Mouse (Mus musculus): ENCODE results near the gene Gabbr2. TPM values are rescaled to one million over a fixed set of nuclear protein-coding genes. Genes with fewer than 3 reads are reported as not detected.

Gabbr2 gene
- polyA plus RNA-seq, 1 experiment from 2014 or later, result 13.3 TPM

DNA sequence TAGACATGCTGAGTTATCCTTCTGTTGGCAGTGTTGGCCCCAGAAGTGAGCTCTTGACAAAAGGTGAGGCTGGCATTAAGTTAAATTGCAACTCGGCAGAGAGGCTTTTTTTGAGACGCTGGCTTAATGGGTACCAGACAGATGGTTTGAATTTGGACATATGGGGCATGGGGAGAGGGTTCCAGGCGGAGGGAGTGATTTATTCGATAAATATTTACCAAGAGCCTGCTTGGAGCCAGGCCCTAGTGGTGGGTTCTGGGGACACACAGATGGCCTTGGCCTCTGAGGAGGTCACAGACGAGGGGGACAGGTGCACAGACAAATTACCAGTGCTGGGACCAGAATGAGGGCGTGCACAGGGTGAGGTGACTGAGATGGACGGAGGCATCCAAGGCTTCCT lies 282.2 kb downstream of the Gabbr2 start:
- Histone ChIP-seq H3K27me3 (replicated peaks; ENCODE audit: control insufficient read depth, insufficient read depth, low read length) (no peaks in the 10 kb centered on the region), H3K27ac (ENCODE audit: low read depth, low read length) (no peak overlapping the region; the same call in 1 of the 2 replicates), H3K4me3 (ENCODE audit: low read length) (no peak overlapping the region), H3K36me3 (ENCODE audit: control insufficient read depth, insufficient read depth, low read length) (0 out of 2 replicates have a peak, but pooled peaks cover 3% of the 10 kb centered on the region), H3K9me3 (ENCODE audit: control insufficient read depth, low read length) (no peaks in the 10 kb centered on the region), H3K4me2 (ENCODE audit: low read length) (no peak overlapping the region), H3K4me1 (ENCODE audit: control insufficient read depth, insufficient read depth, low read depth, low read length) (peaks cover 12% of the 10 kb centered on the region; the same call in 1 of the 2 replicates), H3K9ac (ENCODE audit: low read depth, low read length) (no peak overlapping the region)
- WGBS, result 63% methylated on average over 7 of the region's 7 CpGs
- ATAC-seq, result 0 out of 2 replicates have a peak, but pooled peaks have one; percentile 22

DNA sequence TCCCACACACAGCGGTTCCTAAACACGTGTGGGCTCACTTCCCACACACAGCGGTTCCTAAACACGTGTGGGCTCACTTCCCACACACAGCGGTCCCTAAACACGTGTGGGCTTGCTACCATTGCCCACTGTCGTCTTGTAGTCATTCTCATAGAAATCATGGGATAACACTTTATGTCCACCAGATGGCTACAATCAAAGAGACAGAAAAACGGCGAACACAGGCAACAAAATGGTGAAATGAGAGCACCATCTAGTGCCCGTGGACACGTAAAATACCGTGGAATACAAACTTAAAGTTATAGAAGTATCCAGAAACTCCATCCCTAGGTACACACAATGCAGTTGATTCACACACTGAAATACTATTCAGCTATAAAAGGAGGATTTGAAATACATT lies 285.9 kb downstream of the Gabbr2 start:
- no peaks in the 10 kb centered on the region for H3K9me3 ChIP-seq (ENCODE audit: control insufficient read depth, low read length)
- no peak overlapping the region for H3K9ac ChIP-seq (ENCODE audit: low read depth, low read length)
- no peaks in the 10 kb centered on the region for H3K36me3 ChIP-seq (ENCODE audit: control insufficient read depth, insufficient read depth, low read length)
- no peak overlapping the region for H3K4me2 ChIP-seq (ENCODE audit: low read length)
- H3K4me1 ChIP-seq (ENCODE audit: control insufficient read depth, insufficient read depth, low read depth, low read length), result peaks cover 8% of the 10 kb centered on the region; the same call in 1 of the 2 replicates
- no peak overlapping the region for H3K27ac ChIP-seq (ENCODE audit: low read depth, low read length)
- no peak overlapping the region for H3K4me3 ChIP-seq (ENCODE audit: low read length)
- WGBS, result 78% methylated on average over 12 of the region's 12 CpGs
- H3K27me3 ChIP-seq (replicated peaks; ENCODE audit: control insufficient read depth, insufficient read depth, low read length), result no peaks in the 10 kb centered on the region
- ATAC-seq, result no peak

DNA sequence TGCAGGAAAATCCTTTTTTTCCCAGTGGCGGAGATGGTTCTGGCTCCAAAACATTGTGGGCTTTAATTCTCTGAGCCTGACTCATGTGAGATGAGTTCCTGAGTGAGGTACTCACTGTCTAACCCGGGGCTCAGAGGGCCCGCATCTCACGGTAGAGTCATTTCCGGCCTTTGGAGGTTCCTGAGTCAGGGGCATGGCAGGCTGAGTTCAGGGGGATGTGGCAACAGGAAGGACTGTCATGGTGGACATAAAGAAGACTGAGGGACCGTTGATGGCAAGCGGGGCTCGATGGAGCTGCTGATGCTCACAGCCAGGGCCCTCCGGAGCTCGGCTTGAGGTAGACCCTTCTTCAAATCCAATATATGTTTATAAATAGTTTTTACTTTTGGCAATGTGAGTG lies 288.5 kb downstream of the Gabbr2 start:
- Histone ChIP-seq H3K9me3 (ENCODE audit: control insufficient read depth, low read length) (no peaks in the 10 kb centered on the region), H3K4me1 (ENCODE audit: control insufficient read depth, insufficient read depth, low read depth, low read length) (peaks cover 4% of the 10 kb centered on the region; the same call in 1 of the 2 replicates), H3K4me2 (ENCODE audit: low read length) (no peak overlapping the region), H3K9ac (ENCODE audit: low read depth, low read length) (no peak overlapping the region), H3K4me3 (ENCODE audit: low read length) (no peak overlapping the region), H3K36me3 (ENCODE audit: control insufficient read depth, insufficient read depth, low read length) (no peaks in the 10 kb centered on the region), H3K27ac (ENCODE audit: low read depth, low read length) (no peak overlapping the region), H3K27me3 (replicated peaks; ENCODE audit: control insufficient read depth, insufficient read depth, low read length) (no peaks in the 10 kb centered on the region)
- no peak for ATAC-seq
- 99% methylated on average over 10 of the region's 10 CpGs for WGBS

DNA sequence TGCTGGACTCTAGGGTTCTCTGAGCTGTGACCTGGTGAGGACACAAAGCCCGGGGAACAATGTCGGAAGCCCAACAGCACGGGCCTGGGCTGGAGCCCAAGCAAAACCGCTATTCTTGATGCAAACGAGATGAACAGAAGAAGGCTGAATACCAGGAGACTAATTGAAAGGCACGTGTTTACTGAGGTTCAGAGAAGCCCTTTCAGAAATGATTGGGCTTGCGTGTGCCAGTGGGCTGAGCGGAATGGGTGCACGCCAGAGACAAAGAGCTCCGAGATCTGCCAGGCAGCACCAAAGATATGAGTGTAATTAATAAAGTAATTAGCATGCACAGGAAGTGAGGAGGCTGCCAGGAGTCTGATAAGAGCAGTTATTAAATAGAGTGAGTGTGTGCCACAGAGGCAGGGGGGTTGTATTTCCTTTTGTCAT lies 291.4 kb downstream of the Gabbr2 start:
- H3K27me3 ChIP-seq (replicated peaks; ENCODE audit: control insufficient read depth, insufficient read depth, low read length), result no peaks in the 10 kb centered on the region
- H3K9me3 ChIP-seq (ENCODE audit: control insufficient read depth, low read length), result no peaks in the 10 kb centered on the region
- no peak overlapping the region for H3K9ac ChIP-seq (ENCODE audit: low read depth, low read length)
- H3K4me3 ChIP-seq (ENCODE audit: low read length), result no peak overlapping the region
- H3K4me2 ChIP-seq (ENCODE audit: low read length), result no peak overlapping the region
- ATAC-seq, result peak; percentile 25; the same call in 1 of the 2 replicates
- H3K36me3 ChIP-seq (ENCODE audit: control insufficient read depth, insufficient read depth, low read length), result no peaks in the 10 kb centered on the region
- peaks cover 4% of the 10 kb centered on the region; the same call in 1 of the 2 replicates for H3K4me1 ChIP-seq (ENCODE audit: control insufficient read depth, insufficient read depth, low read depth, low read length)
- no peak overlapping the region for H3K27ac ChIP-seq (ENCODE audit: low read depth, low read length)
- WGBS, result 41% methylated on average over 10 of the region's 10 CpGs

DNA sequence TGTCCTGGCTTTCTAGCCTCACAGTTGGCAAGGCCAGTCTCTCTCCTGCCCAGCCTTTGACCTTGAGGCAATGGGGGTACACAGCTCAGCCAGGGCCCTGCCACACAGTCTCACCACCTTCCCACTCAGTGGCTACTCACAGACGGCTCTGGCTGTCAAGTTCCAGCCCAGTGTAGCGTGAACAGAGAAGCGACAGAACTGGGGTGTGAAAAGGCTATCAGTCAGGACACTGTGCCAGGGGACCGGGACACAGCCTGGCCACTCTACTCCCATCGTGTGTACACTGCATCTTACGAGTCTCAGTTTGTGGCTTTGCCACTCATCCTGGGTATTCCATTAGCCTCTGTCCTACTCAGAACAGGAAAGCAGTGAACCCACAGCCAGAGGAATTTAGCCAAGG lies 295.2 kb downstream of the Gabbr2 start:
- Histone ChIP-seq H3K9ac (ENCODE audit: low read depth, low read length) (no peak overlapping the region), H3K4me2 (ENCODE audit: low read length) (no peak overlapping the region), H3K27me3 (replicated peaks; ENCODE audit: control insufficient read depth, insufficient read depth, low read length) (no peaks in the 10 kb centered on the region), H3K9me3 (ENCODE audit: control insufficient read depth, low read length) (no peaks in the 10 kb centered on the region), H3K36me3 (ENCODE audit: control insufficient read depth, insufficient read depth, low read length) (no peaks in the 10 kb centered on the region), H3K27ac (ENCODE audit: low read depth, low read length) (no peak overlapping the region), H3K4me3 (ENCODE audit: low read length) (no peak overlapping the region), H3K4me1 (ENCODE audit: control insufficient read depth, insufficient read depth, low read depth, low read length) (peaks cover 4% of the 10 kb centered on the region; the same call in 1 of the 2 replicates)
- WGBS, result 57% methylated on average over 6 of the region's 6 CpGs
- ATAC-seq, result no peak

DNA sequence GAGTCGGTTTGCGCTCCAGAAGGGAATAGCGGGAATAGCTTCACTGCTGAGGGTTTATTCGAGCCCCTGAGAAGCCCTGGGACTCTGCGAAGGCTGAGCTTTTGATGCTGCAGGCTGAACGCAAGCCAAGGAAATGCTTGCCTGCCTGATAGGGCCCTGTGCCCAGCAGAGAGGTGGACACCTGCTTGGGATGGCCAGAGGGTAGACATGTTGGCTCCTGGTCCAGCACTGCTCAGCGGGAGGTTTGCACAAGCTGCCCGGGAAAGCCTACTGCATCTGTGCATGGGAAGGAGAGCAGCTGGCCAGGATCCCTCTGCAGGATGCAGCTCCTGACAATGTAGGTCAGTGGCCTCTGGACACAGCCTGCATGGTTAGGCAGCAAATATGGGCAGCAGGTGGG lies 301.1 kb downstream of the Gabbr2 start:
- Histone ChIP-seq H3K36me3 (ENCODE audit: control insufficient read depth, insufficient read depth, low read length) (no peaks in the 10 kb centered on the region), H3K9me3 (ENCODE audit: control insufficient read depth, low read length) (no peaks in the 10 kb centered on the region), H3K27ac (ENCODE audit: low read depth, low read length) (no peak overlapping the region), H3K4me1 (ENCODE audit: control insufficient read depth, insufficient read depth, low read depth, low read length) (peaks cover 5% of the 10 kb centered on the region; the same call in 1 of the 2 replicates), H3K4me2 (ENCODE audit: low read length) (no peak overlapping the region), H3K4me3 (ENCODE audit: low read length) (no peak overlapping the region), H3K9ac (ENCODE audit: low read depth, low read length) (no peak overlapping the region), H3K27me3 (replicated peaks; ENCODE audit: control insufficient read depth, insufficient read depth, low read length) (no peaks in the 10 kb centered on the region)
- 0 out of 2 replicates have a peak, but pooled peaks have one; percentile 32 for ATAC-seq
- 66% methylated on average over 8 of the region's 8 CpGs for WGBS

DNA sequence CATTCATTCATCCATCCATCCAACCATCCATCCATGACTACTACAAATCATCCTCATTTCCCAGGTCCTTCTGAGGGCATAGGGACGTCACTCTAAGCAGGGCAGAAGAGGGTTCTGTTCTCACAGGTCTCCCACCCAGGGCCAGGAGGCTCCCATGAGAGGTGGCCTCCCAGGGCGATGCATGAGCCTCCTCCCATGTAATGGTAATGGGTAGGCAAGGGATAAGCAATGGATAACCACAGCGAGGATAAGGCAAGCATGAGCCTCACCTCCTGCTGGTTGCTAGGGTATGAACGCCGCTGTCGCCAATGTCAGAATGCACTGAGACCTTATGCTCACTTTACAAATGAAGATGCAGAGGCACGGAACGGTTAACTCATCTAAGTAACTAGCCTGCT lies 301.7 kb downstream of the Gabbr2 start:
- Histone ChIP-seq H3K4me1 (ENCODE audit: control insufficient read depth, insufficient read depth, low read depth, low read length) (peaks cover 5% of the 10 kb centered on the region; the same call in 1 of the 2 replicates), H3K36me3 (ENCODE audit: control insufficient read depth, insufficient read depth, low read length) (no peaks in the 10 kb centered on the region), H3K9me3 (ENCODE audit: control insufficient read depth, low read length) (no peaks in the 10 kb centered on the region), H3K4me3 (ENCODE audit: low read length) (no peak overlapping the region), H3K4me2 (ENCODE audit: low read length) (no peak overlapping the region), H3K27me3 (replicated peaks; ENCODE audit: control insufficient read depth, insufficient read depth, low read length) (no peaks in the 10 kb centered on the region), H3K27ac (ENCODE audit: low read depth, low read length) (peak overlapping the region; percentile 7; the same call in 1 of the 2 replicates), H3K9ac (ENCODE audit: low read depth, low read length) (no peak overlapping the region)
- WGBS, result 72% methylated on average over 8 of the region's 8 CpGs
- ATAC-seq, result peak; percentile 29

DNA sequence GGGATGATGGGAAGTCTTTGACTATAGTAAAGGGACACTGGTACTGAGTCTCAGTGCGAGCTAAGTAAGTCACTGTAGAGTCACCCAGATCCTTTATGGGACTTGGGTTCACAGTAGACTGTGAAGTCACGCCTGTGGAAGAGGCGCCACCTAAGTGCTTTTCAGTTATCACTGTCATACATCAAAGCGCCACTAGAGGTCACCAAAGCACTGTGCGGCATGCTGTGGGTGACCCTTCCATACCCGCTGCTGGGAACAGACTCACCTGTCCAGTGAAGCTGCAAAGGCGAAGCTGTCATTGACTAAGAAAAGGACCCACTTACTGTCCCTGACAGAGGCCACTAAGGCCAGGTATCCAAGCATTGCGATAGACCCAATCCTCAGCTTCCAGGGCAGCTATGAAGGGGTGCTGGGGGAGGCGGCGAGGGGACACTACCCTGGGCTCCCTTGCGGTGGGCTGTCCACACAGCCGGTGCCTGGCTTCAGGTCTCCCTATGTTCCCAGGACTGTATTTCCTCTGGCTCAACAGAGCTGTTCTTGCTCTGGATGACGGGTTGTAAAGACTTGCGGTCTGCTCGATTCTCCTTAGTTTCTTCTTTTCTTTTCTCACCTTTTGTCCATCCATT lies 302.2 kb downstream of the Gabbr2 start:
- no peak overlapping the region for H3K4me3 ChIP-seq (ENCODE audit: low read length)
- H3K9ac ChIP-seq (ENCODE audit: low read depth, low read length), result no peak overlapping the region
- peaks cover 5% of the 10 kb centered on the region; the same call in 1 of the 2 replicates for H3K4me1 ChIP-seq (ENCODE audit: control insufficient read depth, insufficient read depth, low read depth, low read length)
- H3K36me3 ChIP-seq (ENCODE audit: control insufficient read depth, insufficient read depth, low read length), result no peaks in the 10 kb centered on the region
- peak; percentile 77 for ATAC-seq
- 43% methylated on average over 15 of the region's 15 CpGs for WGBS
- H3K4me2 ChIP-seq (ENCODE audit: low read length), result no peak overlapping the region
- peak overlapping the region; percentile 7; the same call in 1 of the 2 replicates for H3K27ac ChIP-seq (ENCODE audit: low read depth, low read length)
- H3K9me3 ChIP-seq (ENCODE audit: control insufficient read depth, low read length), result no peaks in the 10 kb centered on the region
- no peaks in the 10 kb centered on the region for H3K27me3 ChIP-seq (replicated peaks; ENCODE audit: control insufficient read depth, insufficient read depth, low read length)

DNA sequence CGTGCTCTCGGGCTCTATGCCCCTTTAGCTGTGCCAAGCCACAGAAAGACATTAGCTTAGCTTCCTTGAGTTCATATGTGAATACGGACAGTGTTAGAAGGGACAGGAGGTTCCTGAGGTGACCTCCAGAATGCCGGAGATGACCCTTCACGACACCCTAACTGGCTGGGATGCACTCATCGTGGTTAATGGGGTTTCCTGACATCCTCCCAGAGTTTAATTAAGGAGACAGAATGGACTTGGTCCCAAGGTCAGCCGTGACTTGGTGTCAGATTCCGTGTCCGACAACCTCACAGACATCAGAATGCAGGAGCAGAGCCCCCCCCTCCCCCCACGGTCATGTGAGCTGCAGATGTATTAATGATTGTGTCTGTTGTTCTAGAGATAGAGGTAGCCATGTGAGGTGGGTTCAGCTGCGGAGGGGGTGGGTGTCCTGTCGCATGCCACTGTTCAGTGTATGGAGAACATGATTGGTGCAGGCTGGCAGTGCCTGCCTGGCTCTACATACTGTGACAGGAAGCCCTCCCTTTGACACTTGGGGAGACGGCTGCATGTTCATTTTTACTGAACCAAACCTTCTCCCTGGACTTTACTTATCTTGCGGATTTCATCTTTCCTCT lies 303.4 kb downstream of the Gabbr2 start:
- no peak for ATAC-seq
- no peak overlapping the region for H3K4me2 ChIP-seq (ENCODE audit: low read length)
- H3K4me1 ChIP-seq (ENCODE audit: control insufficient read depth, insufficient read depth, low read depth, low read length), result peaks cover 5% of the 10 kb centered on the region; the same call in 1 of the 2 replicates
- no peak overlapping the region for H3K4me3 ChIP-seq (ENCODE audit: low read length)
- H3K27ac ChIP-seq (ENCODE audit: low read depth, low read length), result no peak overlapping the region
- H3K9me3 ChIP-seq (ENCODE audit: control insufficient read depth, low read length), result no peaks in the 10 kb centered on the region
- no peak overlapping the region for H3K9ac ChIP-seq (ENCODE audit: low read depth, low read length)
- no peaks in the 10 kb centered on the region for H3K36me3 ChIP-seq (ENCODE audit: control insufficient read depth, insufficient read depth, low read length)
- 85% methylated on average over 14 of the region's 14 CpGs for WGBS
- no peaks in the 10 kb centered on the region for H3K27me3 ChIP-seq (replicated peaks; ENCODE audit: control insufficient read depth, insufficient read depth, low read length)
